Mouse (Mus musculus): ENCODE measurements around the gene 8030411F24Rik.
"Not testable (repeated sequence)": the region's sequence is repeated elsewhere in the genome, so short reads cannot be mapped to it uniquely, and the experiment has no call there.

The 8030411F24Rik gene

DNA sequence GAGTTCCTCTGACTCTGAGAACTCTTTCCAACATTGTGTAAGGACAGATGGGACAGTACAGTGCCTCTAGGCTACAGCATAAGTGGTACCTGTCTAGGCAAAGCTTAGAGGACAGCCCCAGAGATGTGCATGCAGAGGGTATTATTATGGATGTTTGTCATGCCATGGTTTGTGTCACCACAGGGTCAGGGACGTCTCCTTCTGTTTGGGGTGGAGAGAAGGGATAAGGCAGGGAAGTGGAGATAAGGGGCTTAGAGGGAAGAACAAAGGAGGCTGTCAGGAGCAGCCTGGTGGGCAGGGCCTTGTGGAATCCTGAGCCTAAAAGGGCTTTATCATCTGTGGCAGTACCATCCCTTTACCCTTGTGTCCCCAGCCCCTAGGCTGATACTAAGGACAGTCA is at the start of gene 8030411F24Rik:
Gene 8030411F24Rik, plus strand, starts transcription at position 301 of the 400 bp plus-strand sequence.
- no peak for ATAC-seq (ENCODE audit: insufficient number of reproducible peaks, low FRiP score, low TSS enrichment)

DNA sequence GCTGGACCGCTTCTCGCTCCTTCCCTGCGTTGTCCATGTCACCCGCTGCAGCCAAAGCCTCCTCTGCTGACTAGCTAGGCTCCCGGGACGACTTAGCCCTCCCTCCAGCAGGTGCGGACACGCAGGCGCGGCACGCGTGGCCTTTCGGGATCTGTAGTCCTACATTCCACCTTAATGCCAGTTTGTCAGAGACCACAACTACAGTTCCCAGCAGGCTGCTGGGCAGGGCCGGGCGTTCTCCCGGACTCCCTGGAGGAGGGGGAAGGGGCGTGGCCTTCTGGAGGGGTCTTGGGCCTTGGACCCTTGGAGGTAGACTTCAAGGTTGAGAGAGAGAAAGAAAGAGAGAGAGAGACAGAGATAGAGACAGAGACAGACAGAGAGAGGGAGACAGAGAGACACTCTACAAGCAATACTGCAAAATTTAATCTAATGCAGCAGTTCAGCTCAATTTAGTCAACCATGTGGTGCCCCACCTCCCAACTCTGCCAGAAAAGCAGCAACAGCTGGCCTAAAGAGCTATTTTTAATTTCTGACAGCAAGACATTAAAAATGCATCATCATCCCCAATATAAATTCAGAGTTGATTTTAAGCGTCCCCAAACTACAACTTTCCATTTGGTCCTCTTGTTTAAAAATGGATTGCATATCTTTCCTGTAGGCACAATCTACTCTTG is 49.3 kb upstream of the 8030411F24Rik start, which contains the start of gene Napb:
Gene Napb, minus strand, starts transcription at position 141 of the 674 bp plus-strand sequence.
- ATAC-seq (ENCODE audit: insufficient number of reproducible peaks, low FRiP score, low TSS enrichment) = peak; percentile 99

DNA sequence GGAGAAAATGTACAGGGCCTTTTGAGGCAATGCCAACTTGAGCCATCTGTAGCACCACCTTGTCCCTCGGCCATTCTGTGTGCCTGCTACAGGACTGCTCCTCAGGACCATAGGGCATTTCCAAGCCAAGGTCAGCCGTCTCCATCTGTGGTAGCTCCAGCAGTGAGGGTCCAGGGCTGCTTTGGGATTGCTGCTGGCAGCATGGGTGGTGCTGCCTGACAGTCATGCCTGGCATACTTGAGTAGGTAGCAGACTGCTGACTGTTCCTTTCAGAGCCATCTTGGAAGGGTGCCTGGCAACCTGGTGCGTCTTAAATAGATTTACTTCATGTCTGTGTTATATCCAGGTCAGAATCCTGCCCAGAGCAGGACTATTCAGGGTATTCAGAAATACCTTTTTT is 38.8 kb upstream of the 8030411F24Rik start:
- ATAC-seq (ENCODE audit: insufficient number of reproducible peaks, low FRiP score, low TSS enrichment) = peak; percentile 97

DNA sequence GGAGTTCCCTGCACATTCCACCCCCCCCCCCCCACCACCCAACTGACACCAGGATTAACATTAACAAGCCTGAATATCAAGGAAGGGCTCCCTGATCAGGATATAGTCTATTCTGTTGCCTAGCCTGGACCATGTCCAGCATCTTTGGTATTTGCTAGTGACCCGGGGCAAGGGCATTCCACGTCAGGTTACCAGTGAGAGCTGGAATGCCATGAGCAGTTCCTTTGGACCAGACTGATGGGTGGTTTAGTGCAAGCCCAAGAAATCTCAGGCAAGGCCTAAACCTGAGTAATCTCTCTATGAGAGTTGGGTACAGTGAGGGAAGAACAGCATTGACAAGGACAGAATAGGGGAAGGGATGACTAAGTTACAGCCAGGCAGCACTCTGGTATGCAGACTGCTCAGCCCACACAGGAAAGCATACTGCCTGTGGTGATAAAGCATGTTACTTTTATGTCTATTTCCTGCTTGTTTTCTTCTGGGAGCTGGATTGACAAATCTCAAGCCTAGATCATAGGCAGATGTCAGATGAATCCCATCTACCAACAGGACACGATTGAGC is 37.9 kb upstream of the 8030411F24Rik start:
- no peak; the same call in 1 of the 2 replicates for ATAC-seq (ENCODE audit: insufficient number of reproducible peaks, low FRiP score, low TSS enrichment)

DNA sequence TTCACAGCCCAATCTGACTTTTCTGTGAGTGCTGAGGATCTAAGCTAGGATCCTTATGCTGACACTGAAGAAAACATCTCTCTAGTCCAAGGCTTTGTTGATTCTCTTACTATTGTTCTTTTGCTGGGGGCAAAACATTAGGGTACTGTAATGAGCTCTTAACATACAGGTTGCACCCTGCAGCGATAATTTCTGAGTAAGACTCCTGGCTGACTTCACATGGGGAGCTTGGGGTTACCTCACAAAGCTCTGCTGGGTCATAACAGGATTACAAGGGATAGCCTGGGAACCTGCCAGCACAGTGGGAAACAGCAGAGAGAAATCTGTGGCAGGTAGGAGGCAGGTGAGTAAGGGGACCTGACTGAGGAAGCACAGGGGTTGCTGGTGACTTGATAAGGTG is 31.8 kb upstream of the 8030411F24Rik start, which contains the start of gene Cstl1:
Gene Cstl1, plus strand, starts transcription at position 301 of the 400 bp plus-strand sequence.
- no peak for ATAC-seq (ENCODE audit: insufficient number of reproducible peaks, low FRiP score, low TSS enrichment)

DNA sequence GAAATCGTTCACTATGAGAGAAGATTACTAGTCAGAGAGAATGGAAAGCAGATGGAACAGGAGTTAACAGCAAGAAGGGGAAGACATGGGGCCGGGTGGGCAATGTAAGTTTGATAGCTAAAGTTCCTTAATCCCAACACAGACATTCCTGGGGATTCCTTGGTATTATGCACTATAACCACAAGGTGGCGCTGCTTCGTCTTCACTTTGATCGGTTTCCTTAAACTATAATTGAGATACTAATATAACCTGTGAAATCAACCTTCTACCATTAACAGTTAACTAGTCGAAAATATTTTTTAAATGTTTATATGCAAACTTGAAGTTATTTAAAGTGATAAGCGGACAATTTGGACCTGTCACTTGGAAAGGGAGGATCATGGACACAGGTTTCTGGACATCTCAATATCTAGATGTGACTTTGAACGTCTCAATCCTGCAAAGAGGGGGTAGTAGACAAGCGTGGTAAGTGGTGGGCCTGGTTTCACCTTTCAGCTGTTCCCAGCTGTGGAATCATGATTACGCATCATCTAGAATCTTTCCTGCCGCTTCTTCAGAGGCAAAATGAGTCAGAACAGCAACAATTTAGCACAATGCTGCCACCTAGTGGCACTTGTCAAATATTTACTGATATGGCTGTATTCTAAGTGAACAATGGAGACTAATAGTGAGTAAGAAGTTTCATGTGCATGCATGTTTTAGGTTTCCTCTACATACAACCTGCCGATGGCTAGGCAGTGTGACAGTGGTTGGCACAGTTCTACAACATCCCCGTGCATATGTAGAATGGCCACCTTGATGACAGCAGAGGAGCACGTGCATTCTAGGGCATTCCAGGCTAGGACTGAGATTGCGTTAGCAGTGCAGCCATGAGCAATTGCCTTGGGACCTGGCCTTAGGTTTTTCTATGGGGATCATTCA is 29.7 kb upstream of the 8030411F24Rik start:
- ATAC-seq (ENCODE audit: insufficient number of reproducible peaks, low FRiP score, low TSS enrichment) = peak; percentile 80

DNA sequence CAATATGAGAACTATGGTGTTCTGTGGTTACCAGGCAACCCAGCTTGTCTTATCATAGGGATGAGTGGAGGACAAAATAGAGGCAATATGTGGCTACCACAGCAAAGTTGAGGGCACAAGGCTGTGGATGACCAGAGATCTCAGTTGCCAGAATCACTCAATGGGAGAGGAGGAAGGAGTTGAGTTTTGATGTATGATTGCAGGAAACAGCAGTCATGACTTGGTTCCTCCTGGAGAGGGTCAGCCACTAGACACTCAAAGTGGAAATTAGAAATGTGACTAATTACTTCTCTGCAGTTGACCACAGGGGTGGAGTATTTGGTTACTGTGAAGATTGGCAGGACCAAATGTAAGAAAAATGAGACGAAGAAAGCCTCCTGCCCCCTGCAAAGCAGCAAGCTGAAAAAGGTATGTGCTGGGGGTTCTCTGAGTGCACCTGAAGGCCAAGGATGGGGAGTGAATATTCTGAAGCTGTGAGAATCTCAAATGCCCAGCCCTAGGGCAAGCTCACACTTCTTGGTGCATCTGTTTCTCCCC is 27.4 kb upstream of the 8030411F24Rik start:
- no peak for ATAC-seq (ENCODE audit: insufficient number of reproducible peaks, low FRiP score, low TSS enrichment)

DNA sequence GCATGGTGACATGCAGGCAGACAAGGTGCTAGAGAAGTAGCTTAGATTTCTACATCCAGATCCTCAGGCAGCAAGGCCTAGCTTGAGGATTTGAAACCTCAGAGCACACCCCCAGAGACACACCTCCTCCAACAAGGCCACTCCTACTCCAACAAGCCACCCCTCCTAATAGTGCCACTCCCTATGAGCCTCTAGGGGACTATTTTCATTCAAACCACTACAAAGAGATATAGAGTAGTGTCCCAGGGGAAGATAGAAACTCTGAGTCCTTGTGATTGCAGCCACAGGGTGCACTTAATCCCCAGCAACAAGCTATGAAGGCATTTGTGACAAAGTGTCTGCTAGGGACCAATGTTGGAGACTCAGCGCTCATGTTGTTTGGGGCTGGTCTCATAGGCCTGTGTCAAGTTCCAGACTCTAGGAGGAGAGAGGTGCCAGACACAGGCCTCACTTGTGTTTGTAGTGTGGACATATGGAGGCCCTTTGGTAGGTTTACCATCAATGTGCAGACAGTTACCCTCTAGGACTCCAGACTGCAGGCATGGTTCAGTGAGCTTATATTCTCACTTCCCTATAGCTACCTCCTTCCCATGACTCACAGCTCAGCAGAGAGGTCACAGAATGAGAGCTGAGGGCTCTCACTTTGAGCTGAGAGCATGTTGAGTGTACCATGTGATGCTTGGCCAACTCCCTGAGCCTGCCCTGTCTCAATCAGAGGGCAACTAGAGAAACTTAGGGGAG is 18.0 kb upstream of the 8030411F24Rik start:
- no peak for ATAC-seq (ENCODE audit: insufficient number of reproducible peaks, low FRiP score, low TSS enrichment)

DNA sequence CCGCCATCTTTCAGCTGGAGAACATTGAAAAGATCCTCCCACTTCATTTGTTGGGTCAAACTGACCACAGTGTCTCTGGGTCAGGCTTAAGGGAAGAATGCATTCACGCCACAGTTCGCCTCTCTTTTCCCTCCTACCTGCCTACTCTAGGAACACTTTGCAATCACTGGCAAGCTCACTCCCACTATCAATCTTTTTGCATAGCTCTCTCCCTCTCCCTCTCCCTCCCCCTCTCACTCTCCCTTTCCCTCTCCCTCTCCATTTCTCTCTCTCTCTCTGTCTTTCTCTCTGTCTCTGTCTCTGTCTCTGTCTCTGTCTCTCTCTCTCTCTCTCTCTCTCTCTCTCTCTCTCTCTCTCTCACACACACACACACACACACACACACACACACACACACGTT is 10.4 kb upstream of the 8030411F24Rik start, which contains the start of gene Cst11:
Gene Cst11, minus strand, starts transcription at position 101 of the 400 bp plus-strand sequence.
- not testable (repeated sequence) for ATAC-seq (ENCODE audit: insufficient number of reproducible peaks, low FRiP score, low TSS enrichment)

DNA sequence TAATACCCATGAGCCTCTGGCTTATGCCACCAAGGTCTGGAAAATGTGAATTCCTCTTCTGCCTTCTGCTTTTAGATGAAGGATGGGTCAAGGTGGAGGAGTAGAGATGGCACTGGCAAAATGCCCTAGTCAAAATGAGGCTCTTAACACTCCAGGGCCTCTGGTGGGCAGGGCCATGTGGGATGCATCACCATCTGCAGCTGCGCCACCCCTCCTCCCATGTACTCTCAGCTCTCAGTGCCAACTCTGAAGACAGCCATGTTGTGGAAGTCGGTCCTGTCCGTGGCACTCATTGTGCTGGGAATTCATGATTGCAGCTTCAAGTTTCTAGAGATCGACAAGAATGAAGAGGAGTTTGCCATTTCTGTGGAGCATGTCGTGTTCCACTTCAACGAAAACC is 7.3 kb downstream of the 8030411F24Rik start, which contains the start of gene Cst12:
Gene Cst12, plus strand, starts transcription at position 220 of the 400 bp plus-strand sequence.
- no peak for ATAC-seq (ENCODE audit: insufficient number of reproducible peaks, low FRiP score, low TSS enrichment)

DNA sequence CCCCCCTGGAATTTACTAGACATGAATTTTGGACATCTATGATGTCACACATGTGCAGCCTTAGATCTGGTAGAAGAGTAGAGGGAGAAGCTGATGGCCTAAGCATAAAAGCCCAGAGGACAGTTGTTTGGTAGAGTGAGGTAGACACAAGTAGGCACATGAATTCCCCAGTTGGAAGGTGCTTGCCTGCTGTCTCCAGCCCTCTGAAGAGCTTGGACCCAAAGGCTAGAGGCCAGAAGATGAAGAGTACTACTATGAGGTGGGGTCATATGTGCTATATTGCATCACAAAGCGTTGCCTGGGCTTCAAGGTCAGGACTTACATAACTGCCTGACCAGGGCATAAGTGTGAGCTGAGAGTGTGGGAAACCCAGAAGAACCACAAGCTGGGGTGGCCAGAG is 16.7 kb downstream of the 8030411F24Rik start, which contains the start of gene Cst8:
Gene Cst8, plus strand, starts transcription at position 301 of the 400 bp plus-strand sequence.
- no peak for ATAC-seq (ENCODE audit: insufficient number of reproducible peaks, low FRiP score, low TSS enrichment)

DNA sequence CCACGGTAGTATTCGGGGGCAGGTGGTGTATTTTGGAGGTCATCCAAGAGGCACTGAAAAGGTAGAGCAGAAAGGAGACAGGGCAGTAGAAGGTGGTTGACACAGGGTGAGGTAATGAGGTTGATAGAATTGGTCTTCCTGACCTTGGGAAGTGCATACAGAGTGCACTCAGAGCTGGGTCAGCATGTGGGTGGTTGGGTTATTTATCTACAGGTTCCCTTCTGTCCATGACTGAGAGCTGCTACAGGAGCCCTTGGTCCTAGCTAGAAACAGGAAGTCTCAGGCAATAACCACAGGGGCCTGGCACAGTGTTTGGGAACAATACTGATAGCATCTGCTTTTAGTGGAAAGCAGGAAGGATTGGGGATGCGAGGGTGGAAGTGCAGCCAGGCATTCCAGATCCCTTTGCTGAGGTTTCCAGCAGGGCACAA is 19.7 kb downstream of the 8030411F24Rik start:
- ATAC-seq (ENCODE audit: insufficient number of reproducible peaks, low FRiP score, low TSS enrichment) = peak; percentile 93

DNA sequence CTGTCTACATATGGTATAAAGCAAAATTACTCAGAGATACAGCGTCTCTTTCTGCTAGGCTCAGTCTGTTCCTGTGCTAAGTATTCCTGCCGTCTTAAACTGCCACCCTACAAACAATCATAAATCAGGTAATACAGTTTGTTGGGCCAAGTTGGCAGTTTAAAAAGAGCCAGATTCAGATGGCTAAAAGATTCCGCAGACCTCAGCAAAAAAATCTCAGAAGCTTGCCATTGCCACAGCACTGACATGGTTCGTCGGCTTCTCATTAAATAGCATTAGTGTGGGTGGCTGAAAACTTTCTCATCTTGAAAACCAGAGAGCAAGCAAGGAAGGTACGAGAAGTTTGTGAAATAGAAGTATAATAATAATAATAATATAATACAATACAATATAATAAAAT is 24.9 kb downstream of the 8030411F24Rik start:
- no peak for ATAC-seq (ENCODE audit: insufficient number of reproducible peaks, low FRiP score, low TSS enrichment)

DNA sequence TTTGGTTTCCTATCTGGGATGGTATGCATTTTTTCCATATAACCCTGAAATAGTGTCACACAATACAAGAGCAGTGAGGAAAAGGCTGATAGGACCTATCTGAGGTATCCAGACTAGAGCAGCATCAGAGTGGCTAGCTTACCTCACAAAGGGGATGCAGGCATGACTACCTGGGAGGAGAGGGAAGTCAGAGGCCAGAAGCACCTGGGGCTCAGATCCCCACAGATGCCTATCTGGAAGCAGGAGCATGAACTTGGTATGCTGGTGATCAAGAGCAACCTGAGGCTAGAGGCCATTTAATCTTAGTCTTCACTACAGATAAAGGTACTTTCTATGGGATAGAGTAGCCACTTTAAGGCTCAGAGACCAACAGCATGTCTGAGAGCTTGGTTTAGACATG is 38.1 kb downstream of the 8030411F24Rik start, which contains the start of gene Cst13:
Gene Cst13, plus strand, starts transcription at position 173 of the 400 bp plus-strand sequence.
- ATAC-seq (ENCODE audit: insufficient number of reproducible peaks, low FRiP score, low TSS enrichment) = no peak

DNA sequence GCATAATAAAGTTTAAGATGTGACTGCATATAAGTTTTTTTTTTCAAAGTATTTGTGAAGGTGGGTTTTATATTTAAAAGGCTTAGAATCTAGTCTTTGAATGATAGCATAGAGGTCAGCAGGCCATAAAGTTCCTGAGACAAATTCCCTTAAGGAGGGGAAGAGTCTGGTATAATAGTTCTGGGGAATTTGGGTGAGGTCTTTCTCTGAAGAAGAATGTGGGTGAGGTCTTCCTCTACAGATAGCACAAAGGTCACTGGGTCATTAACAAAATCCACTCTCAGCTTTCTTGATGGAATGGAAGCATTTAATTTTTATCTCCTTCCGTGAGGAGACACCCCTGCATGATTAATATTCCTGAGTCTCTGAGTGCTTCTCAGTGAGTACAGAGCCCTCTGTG is 44.2 kb downstream of the 8030411F24Rik start:
- no peak for ATAC-seq (ENCODE audit: insufficient number of reproducible peaks, low FRiP score, low TSS enrichment)

DNA sequence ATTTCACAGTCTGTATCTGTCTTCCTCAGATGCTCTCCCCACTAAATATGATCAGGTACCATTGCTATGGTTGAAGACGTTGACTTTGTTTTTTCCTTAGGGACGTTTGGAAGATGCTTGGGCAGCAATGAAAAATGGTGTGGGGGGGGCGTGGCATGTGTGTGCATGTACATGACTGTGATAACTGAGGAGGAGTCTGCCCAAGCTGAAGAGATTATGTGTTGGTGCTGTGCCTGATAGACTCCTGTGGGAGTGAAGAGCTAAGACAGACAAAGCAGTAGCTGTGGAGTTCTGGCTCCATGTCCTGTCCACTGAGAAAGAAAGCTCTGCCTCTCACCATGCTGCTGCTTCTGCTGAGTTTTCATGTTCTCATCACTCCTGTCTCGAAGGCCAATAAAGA is 53.1 kb downstream of the 8030411F24Rik start, which contains the start of gene Cst9:
Gene Cst9, plus strand, starts transcription at position 236 of the 400 bp plus-strand sequence.
- no peak for ATAC-seq (ENCODE audit: insufficient number of reproducible peaks, low FRiP score, low TSS enrichment)

All from cerebellum, adult (tissue).